Mouse (Mus musculus) cerebellum, postnatal 14 days (tissue): Measurements from ENCODE around the gene Dgki.
"Not testable (repeated sequence)": the region's sequence is repeated elsewhere in the genome, so short reads cannot be mapped to it uniquely, and the experiment has no call there.

Experiments used
- DNase-seq, 2 experiments: peaks; one replicate each; pipeline ENCODE4 v3.0.0; 2021; ENCODE audit warnings: mixed read lengths in 2 of 2

Gene Dgki

GRCm38 (mm10) chr6:37143867-37144163 is 156.2 kb downstream of the Dgki start:
- peak in 1 of 2 experiments; percentile 13 for DNase-seq

GRCm38 (mm10) chr6:37142991-37143866 is 156.8 kb downstream of the Dgki start:
- peak; percentile 58 to 65 for DNase-seq

- no peak for DNase-seq
Observed at GRCm38 (mm10) chr6:37138816-37139215, 161.2 kb downstream of the Dgki start.

- no peak for DNase-seq
Observed at GRCm38 (mm10) chr6:37131257-37131656, 168.7 kb downstream of the Dgki start.

DNA sequence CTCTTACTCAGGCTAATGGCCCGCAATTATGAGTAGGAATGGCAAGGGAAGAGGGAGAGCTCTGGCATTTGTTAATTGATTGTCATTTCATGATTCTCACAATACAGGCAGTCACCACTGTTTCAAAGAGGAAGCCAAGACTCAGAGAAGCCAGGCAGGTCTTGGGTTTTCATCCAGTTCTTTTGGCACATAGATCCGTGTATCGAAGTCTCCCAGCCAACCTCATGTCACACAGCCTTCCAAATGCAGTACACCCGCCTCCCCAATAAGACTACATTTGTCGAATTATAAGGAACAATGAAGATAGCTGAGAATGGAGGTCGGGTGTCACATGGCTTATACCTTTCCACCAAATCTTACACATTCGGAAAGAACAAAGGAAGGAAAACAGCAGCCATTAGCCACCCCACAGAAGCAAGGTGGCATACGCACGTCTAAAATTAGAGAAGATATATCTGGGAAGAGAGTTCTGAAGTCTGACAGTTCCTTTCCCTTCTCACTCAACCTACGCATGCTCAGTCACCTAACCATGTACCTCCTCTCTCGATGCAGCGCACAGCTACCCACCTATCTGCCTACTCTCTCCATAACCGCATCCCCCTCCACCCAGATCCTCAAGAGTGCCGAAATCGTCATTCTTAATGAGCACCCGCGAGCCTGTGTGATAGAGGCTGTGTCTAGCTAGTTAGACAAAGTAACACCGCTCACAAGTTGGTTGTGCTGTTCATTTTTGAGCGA is 179.4 kb downstream of the Dgki start:
- DNase-seq: no peak

- no peak for DNase-seq
Observed at GRCm38 (mm10) chr6:37119205-37119604, 180.8 kb downstream of the Dgki start.

DNA sequence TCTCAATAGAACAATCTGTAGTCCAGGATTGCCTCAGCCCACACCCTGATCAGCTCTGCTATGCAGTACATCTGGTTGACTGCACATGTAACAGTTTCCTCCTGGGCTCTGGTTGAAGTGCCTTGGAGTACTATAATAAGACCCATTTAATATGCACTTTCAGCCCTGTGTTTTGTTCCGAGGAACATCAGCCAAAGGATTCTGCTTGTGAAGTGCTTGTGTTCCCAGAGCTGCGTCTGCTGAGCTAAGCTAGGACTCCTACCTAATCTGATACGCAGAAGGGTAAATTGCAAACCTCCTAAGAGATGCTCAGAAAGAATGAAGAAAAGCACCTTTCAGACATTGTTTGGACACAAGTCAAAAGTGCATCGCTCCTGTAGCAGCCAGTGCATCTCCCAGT is 186.9 kb downstream of the Dgki start:
- DNase-seq: no peak

- not testable (repeated sequence) for DNase-seq
Observed at GRCm38 (mm10) chr6:37106236-37106635, 193.7 kb downstream of the Dgki start.

DNA sequence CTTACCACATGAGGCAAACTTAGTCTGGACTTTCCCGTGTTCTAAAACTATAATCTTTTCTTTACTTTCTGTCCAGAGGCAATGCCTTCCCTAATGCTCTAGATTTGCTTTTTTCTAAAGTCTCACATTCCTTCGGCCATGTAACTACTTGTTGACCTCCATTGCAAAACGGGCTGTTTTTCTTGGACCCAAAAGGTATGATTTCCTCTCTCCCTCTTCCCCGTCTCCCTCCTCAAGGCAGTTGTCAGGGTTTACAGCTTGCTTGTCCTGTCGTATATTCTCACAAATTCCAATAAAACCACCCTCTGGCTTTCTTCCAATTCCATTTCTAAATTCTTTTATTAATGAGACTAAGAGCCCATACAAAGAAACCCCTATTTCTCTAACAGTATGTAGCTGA is 199.6 kb downstream of the Dgki start:
- DNase-seq: no peak

DNA sequence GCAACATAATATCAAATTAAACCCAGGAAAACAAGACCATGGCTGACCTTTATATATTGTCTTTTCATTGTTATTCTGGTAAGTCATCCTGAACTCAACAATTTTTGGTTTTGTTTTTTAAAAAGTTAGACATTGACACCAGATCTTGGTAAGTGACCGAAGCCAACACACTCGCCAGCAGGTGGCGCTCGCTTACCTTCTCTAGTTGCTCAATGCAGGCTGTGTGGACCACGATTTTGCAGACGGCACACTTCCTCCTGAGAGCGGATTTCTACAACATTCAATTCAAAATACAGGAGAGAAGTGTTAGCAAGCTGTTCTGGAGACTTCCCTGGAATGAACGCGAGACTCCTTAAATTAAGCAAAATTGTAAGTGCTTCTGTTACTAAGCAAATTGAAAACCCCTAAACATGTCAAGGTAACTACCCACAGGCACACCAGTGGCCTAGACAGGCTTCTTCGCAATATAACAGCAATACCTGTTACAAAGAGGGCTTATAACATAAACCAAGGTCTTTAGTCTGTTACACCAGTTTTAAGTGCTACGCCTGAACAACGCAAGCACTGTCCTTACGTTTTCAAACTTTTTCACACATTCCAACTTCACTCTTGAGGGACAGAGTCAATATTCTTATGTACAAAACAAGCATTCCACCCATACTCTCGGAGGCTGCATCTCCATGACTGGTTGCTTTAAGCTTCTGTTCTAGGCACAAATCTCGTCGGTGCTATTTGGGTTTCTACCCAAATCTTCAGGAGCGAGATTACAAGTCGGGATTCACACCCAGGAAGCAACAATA is 202.4 kb downstream of the Dgki start:
- peak; percentile 91 to 96 for DNase-seq

DNA sequence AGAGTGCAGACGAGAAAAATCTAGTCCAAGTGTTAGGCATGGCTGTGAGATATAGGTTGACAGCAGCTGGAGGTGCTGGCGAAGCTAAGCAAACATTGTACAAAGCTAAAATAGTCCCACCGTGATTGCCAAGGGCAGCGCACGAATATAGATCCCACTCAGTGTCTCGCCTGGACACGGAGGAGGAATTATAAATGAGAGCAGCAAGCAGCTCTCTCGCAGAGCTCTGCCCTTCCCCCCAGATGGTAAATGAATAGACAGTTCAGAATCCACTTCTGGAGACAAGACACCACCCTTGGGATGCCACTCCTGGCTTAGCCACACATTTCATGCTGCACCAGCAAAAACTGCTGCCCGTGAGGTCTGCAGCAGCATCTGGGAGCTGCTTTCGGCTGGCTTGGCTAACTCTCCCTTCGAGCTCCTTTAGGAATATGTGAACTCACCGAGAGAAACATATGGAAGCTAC is 203.1 kb downstream of the Dgki start:
- DNase-seq: peak in 1 of 2 experiments; percentile 11

DNA sequence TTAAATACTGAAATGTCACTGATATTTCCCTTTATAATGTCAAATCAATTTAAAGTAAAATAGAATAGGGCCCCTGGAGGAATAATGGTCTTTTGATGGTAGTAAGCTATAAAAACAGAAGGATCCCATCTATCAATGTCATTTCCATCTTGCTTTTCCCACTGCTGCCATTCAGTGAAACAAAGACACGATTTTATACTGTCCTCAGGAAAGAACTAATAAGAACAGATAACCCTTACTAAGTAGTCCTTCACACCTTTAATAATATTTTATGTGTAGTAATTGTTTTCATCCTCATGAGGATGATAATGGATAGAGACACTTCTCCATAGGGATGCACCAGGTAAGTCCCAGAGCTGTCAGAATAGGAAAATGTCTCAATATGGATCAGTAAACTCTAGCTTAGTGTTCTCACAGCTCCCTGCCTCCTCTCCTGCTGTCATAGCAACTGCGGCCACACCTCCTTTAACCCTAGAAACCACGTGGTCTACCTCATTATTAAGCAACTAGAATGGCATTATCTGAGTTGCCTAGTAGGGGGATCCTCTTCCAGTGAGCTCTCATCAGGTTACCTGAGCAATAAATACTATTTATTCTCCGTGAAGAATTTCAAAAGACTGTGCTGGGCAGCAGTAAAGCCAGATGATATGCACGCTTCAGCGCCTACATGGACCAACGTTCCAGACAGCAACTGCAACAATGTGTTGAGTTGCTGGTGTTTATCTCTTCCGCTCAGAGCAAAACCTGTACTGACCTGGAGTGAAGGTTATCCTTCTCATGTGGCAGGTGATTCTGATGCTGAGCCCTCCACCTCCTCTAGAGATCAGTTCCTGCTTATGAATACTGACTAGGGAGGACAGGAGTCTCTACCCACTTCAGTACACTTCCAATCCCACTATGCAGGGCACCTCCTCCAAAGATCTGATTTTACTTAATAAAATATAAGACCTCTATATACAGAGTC is 210.6 kb downstream of the Dgki start:
- DNase-seq: no peak

DNA sequence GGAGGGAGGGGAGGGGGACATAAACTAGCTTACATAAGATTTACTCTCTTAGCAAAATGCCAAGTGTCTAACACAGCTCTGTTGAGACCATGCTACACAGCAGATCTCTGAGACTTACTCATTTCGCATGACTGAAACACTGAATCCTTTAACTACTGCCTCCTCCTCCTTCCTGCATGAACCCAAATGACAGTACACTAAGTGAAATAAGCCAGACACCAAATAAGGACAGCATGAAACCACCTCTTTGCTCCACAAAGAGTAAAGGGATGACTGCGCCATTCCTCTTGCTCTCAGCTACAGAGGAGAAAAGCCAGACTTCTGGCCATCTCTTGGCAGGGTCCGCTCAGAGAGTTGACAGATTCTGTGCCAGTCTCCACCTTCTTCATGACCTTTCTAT is 217.0 kb downstream of the Dgki start:
- DNase-seq: no peak

GRCm38 (mm10) chr6:37072401-37073016 is 227.5 kb downstream of the Dgki start:
- DNase-seq: peak in 1 of 2 experiments; percentile 48

- no peak for DNase-seq
Observed at GRCm38 (mm10) chr6:37069836-37070600, 230.0 kb downstream of the Dgki start.

DNA sequence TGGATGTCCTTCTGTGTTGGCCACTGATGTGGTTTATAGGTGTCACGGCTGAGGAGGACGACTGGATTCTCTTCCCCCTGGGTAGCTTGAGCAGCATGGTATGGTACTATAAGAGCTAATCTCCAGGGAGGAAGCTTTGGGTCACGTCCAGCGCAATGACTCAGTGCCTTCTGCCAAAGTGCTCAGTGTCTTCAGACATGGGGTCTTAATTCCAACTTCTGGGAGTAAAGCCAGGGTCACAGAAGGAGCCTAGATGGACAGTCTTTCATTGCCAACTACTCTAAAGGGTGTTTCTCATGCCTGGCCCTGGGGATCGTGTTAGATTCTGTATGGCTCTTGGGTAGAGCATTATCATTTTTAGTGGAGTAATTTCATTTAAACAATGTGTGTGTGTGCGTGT is 231.2 kb downstream of the Dgki start:
- DNase-seq: peak; percentile 88 to 89

DNA sequence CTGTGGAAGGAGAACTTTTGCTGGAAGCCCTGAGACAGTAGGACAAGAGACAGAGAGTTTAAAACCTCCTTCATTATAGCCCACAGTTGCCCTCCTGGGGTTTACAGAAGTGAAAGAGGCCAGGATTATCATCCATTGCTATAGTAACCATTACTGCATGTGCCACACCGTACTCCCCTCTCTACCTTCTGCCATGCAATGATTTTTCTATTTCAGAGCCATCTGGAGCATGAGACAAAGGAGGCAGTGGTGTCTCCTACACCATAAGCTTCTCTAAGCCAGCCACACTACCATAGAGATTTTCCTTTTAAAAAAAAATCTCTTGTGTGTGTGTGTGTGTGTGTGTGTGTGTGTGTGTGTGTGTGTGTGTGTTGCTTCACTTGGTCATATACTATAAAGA is 232.6 kb downstream of the Dgki start:
- no peak for DNase-seq

GRCm38 (mm10) chr6:37064214-37064830 is 235.7 kb downstream of the Dgki start:
- DNase-seq: no peak

DNA sequence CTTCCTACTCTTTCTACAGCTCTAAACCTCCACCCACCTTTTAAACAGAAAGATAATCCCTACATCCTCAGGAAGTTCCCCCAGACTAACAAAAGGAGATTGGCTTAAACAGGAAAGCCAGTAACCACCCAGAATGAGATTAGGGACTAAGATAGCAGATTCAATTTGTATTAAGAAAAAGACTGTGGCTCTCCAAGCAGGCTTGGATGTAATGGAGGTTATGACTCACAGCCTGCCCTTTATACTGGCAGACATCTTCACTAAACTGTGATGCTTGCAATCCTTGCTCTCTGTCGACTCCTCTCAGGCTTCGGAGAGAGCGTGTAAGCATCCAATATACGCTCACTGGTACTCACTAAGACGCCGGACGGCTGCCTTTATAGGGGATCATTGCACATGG is 236.7 kb downstream of the Dgki start:
- no peak for DNase-seq

- DNase-seq: no peak
Observed at GRCm38 (mm10) chr6:37060114-37060513, 239.9 kb downstream of the Dgki start.
